Mouse (Mus musculus) left cerebral cortex, postnatal 25 days (tissue): ENCODE results near the gene Sppl3. TPM values are rescaled to one million over a fixed set of nuclear protein-coding genes. Genes with fewer than 3 reads are reported as not detected.
A peak's percentile ranks its signal among the peaks of the same experiment; 100 is the strongest.

Experiments used
- DNase-seq, 2 experiments: peaks; one replicate each; pipeline ENCODE4 v3.0.0; 2022; ENCODE audit warnings: low spot score in 2 of 2, mixed read lengths in 1 of 2
- intact Hi-C: fragments of 180-260 bp; cut with DNase I; formaldehyde crosslinking; loops from one replicate; pipeline ENCODE4 v1.15.1; 2025
- total RNA-seq, 2 experiments: library from RNA; stranded (reverse); gene quantifications; 2 replicates each; pipeline ENCODE4 v1.2.3; 2021

Gene Sppl3
- total RNA-seq, 2 experiments from 2014 or later: 91.9 to 92.5 TPM

GRCm38 (mm10) chr5:114985074-114985473 is 25.9 kb upstream of the Sppl3 start:
- intact Hi-C loops: no loop called here
- DNase-seq: no peak

- DNase-seq: no peak
- intact Hi-C loops: no loop called here
These were observed 14.5 kb upstream of the Sppl3 start for GRCm38 (mm10) chr5:114996447-114996846.

GRCm38 (mm10) chr5:114997327-114997726 is 13.6 kb upstream of the Sppl3 start:
- intact Hi-C loops: no loop called here
- DNase-seq: no peak

GRCm38 (mm10) chr5:115000503-115000902 is 10.4 kb upstream of the Sppl3 start:
- intact Hi-C loops: no loop called here
- DNase-seq: no peak

GRCm38 (mm10) chr5:115001464-115001863 is 9.5 kb upstream of the Sppl3 start:
- DNase-seq: no peak
- intact Hi-C loops: no loop called here

GRCm38 (mm10) chr5:115002781-115003180 is 8.2 kb upstream of the Sppl3 start:
- intact Hi-C loops: no loop called here
- DNase-seq: no peak

GRCm38 (mm10) chr5:115003224-115003873 is 7.6 kb upstream of the Sppl3 start:
- DNase-seq: no peak
- intact Hi-C loops: no loop called here

GRCm38 (mm10) chr5:115007768-115008167 is 3.2 kb upstream of the Sppl3 start:
- intact Hi-C loops: no loop called here
- DNase-seq: no peak

GRCm38 (mm10) chr5:115008307-115008706 is 2.6 kb upstream of the Sppl3 start:
- intact Hi-C loops: no loop called here
- DNase-seq: no peak

- intact Hi-C loops: no loop called here
These were observed 1.8 kb upstream of the Sppl3 start for GRCm38 (mm10) chr5:115009143-115009542.

GRCm38 (mm10) chr5:115009961-115010360 is 976 bp upstream of the Sppl3 start:
- intact Hi-C loops: loop anchor here (5.0 to 10.0 kb wide), 2 partner anchors 67 to 255 kb away; no protein-coding TSS in a partner anchor
- no peak for DNase-seq

More at GRCm38 (mm10) chr5:115009143-115009542, 1.8 kb upstream of the Sppl3 start:
- no peak for DNase-seq

GRCm38 (mm10) chr5:115011217-115011518 is 231 bp downstream of the Sppl3 start:
- intact Hi-C loops: loop anchor here (5.0 to 10.0 kb wide), 2 partner anchors 66 to 254 kb away; no protein-coding TSS in a partner anchor
- DNase-seq: no peak

GRCm38 (mm10) chr5:115011519-115012261 is 753 bp downstream of the Sppl3 start:
- peak; percentile 30 to 48 for DNase-seq
- intact Hi-C loops: loop anchor here (5.0 to 10.0 kb wide), 2 partner anchors 66 to 253 kb away; no protein-coding TSS in a partner anchor

- no peak for DNase-seq
- intact Hi-C loops: loop anchor here (5.0 to 10.0 kb wide), 2 partner anchors 64 to 251 kb away; no protein-coding TSS in a partner anchor
These were observed 2.5 kb downstream of the Sppl3 start for GRCm38 (mm10) chr5:115013436-115013835.

GRCm38 (mm10) chr5:115014570-115014969 is 3.6 kb downstream of the Sppl3 start:
- DNase-seq: no peak
- intact Hi-C loops: loop anchor here (5.0 to 10.0 kb wide), 2 partner anchors 63 to 250 kb away; no protein-coding TSS in a partner anchor

- intact Hi-C loops: loop anchor here (10.0 kb wide), 1 partner anchor 250 kb away; no protein-coding TSS in a partner anchor
These were observed 4.2 kb downstream of the Sppl3 start for GRCm38 (mm10) chr5:115015121-115015520.

GRCm38 (mm10) chr5:115018270-115018669 is 7.3 kb downstream of the Sppl3 start:
- intact Hi-C loops: loop anchor here (10.0 kb wide), 1 partner anchor 247 kb away; no protein-coding TSS in a partner anchor

More at GRCm38 (mm10) chr5:115015121-115015520, 4.2 kb downstream of the Sppl3 start:
- DNase-seq: no peak

GRCm38 (mm10) chr5:115018813-115019212 is 7.9 kb downstream of the Sppl3 start:
- no peak for DNase-seq
- intact Hi-C loops: loop anchor here (10.0 kb wide), 1 partner anchor 246 kb away; no protein-coding TSS in a partner anchor

More at GRCm38 (mm10) chr5:115018270-115018669, 7.3 kb downstream of the Sppl3 start:
- no peak for DNase-seq

GRCm38 (mm10) chr5:115022021-115022420 is 11.1 kb downstream of the Sppl3 start:
- intact Hi-C loops: no loop called here

GRCm38 (mm10) chr5:115026170-115026569 is 15.2 kb downstream of the Sppl3 start:
- no peak for DNase-seq
- intact Hi-C loops: no loop called here

More at GRCm38 (mm10) chr5:115022021-115022420, 11.1 kb downstream of the Sppl3 start:
- no peak for DNase-seq
